ENCODE assay signal across 17 mouse cellular contexts in the genomic region with DNA sequence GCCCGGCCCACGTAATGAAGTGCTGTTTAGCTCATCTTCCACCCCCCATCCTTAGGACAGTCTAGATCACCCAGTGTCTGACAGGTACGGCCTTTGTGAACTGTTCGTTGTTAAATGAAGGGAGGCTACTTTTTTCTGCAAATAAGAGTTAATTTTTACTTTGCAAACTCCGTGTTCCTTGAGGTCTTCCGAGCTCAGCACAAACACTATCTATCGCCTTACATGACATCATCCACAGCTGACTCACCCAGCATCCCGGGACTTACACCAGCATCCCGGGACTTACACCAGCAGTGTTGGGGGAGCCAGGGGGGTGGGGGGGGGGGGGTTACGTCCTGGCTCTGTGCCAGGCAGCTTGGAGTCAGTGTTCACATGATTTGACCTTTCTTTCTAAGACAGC.
DNase-seq lines count a peak whose midpoint lies in the region; ATAC-seq and TF ChIP-seq lines count a peak whose summit lies in the region.
"Had no signal": no experiment of that assay in that cellular context is flagged by ENCODE, and none has a peak within 500 bp of the region (broad histone marks: within the 10 kb centered on the region; RNA-seq: fewer than 3 reads in every experiment).

No protein-coding gene starts in this region.

- WGBS in heart, embryonic 15.5 days = 39% methylated on average over 10 of the region's 10 CpGs
- WGBS in heart, adult 2 months = 40% methylated on average over 10 of the region's 10 CpGs
- WGBS in liver, postnatal 0 days (ENCODE audit: insufficient replicate concordance) = 66% methylated on average over 10 of the region's 10 CpGs
- 72% methylated on average over 10 of the region's 10 CpGs for WGBS in liver, embryonic 11.5 days
- WGBS in intestine, embryonic 16.5 days = 38% methylated on average over 10 of the region's 10 CpGs
- 49% methylated on average over 10 of the region's 10 CpGs for WGBS in cerebellum, adult 2 months

- H3K27me3 ChIP-seq in heart, embryonic 15.5 days = no peaks in the 10 kb centered on the region
- no peaks in the 10 kb centered on the region for H3K27me3 ChIP-seq in heart, adult 2 months (ENCODE audit: control insufficient read depth, insufficient read depth, low read length)
- H3K27me3 ChIP-seq in liver, postnatal 0 days (ENCODE audit: insufficient read depth, low read length) = no peaks in the 10 kb centered on the region
- no peaks in the 10 kb centered on the region for H3K27me3 ChIP-seq in liver, embryonic 11.5 days (replicated peaks; ENCODE audit: control insufficient read depth, insufficient read depth, low read length)
- no peaks in the 10 kb centered on the region for H3K27me3 ChIP-seq in intestine, embryonic 16.5 days (replicated peaks; ENCODE audit: control insufficient read depth, insufficient read depth, low read length)
- H3K27me3 ChIP-seq in cerebellum, adult 2 months (ENCODE audit: control insufficient read depth, insufficient read depth, low read length) = no peaks in the 10 kb centered on the region
- H3K27me3 ChIP-seq: CH12.LX; limb, embryonic 13.5 days had no signal

- no peak for TF ChIP-seq EP300 in heart, adult 2 months (IDR thresholded peaks at IDR 0.05; ENCODE audit: insufficient read depth, low read depth, low read length)
- TF ChIP-seq EP300 in liver, postnatal 0 days (IDR thresholded peaks at IDR 0.05; ENCODE audit: low read depth) = no peak

- H3K4me3 ChIP-seq in heart, embryonic 15.5 days = no peak overlapping the region
- H3K4me3 ChIP-seq in heart, adult 2 months = no peak overlapping the region
- H3K4me3 ChIP-seq in liver, postnatal 0 days (ENCODE audit: low read depth, low read length) = no peak overlapping the region
- H3K4me3 ChIP-seq in liver, embryonic 11.5 days (ENCODE audit: low read depth, low read length) = no peak overlapping the region
- no peak overlapping the region for H3K4me3 ChIP-seq in intestine, embryonic 16.5 days (ENCODE audit: low read length)
- no peak overlapping the region for H3K4me3 ChIP-seq in cerebellum, adult 2 months (replicated peaks; ENCODE audit: insufficient read depth, low read depth, low read length)
- H3K4me3 ChIP-seq: forebrain, embryonic 10.5 days; hindbrain, embryonic 10.5 days; limb, embryonic 13.5 days had no signal

- TF ChIP-seq POLR2A in heart, adult 2 months (IDR thresholded peaks at IDR 0.05; ENCODE audit: insufficient read depth, low read depth, low read length) = no peak
- TF ChIP-seq POLR2A in cerebellum, adult 2 months (IDR thresholded peaks at IDR 0.05; ENCODE audit: borderline replicate concordance, insufficient read depth, low read length) = no peak

- no peaks in the 10 kb centered on the region for H3K9me3 ChIP-seq in heart, embryonic 15.5 days (replicated peaks)
- H3K9me3 ChIP-seq in liver, postnatal 0 days (ENCODE audit: low read length) = no peaks in the 10 kb centered on the region
- H3K9me3 ChIP-seq in liver, embryonic 11.5 days (ENCODE audit: control insufficient read depth, low read length) = no peaks in the 10 kb centered on the region
- H3K9me3 ChIP-seq in intestine, embryonic 16.5 days (ENCODE audit: control insufficient read depth, low read length) = no peaks in the 10 kb centered on the region

- H3K4me1 ChIP-seq in heart, embryonic 15.5 days (replicated peaks) = peaks cover 54% of the 10 kb centered on the region
- peaks cover 18% of the 10 kb centered on the region for H3K4me1 ChIP-seq in heart, adult 2 months (ENCODE audit: control insufficient read depth, insufficient read depth, low read length)
- H3K4me1 ChIP-seq in liver, postnatal 0 days (ENCODE audit: insufficient read depth) = peaks cover 17% of the 10 kb centered on the region; the same call in 1 of the 2 replicates
- peaks cover 6% of the 10 kb centered on the region for H3K4me1 ChIP-seq in liver, embryonic 11.5 days (replicated peaks; ENCODE audit: control insufficient read depth, insufficient read depth, low read length)
- H3K4me1 ChIP-seq in intestine, embryonic 16.5 days (ENCODE audit: control insufficient read depth, insufficient read depth, low read length) = peaks cover 10% of the 10 kb centered on the region
- peaks cover 58% of the 10 kb centered on the region for H3K4me1 ChIP-seq in cerebellum, adult 2 months (ENCODE audit: control insufficient read depth, insufficient read depth, low read length)

- DNase-seq in heart, adult 2 months = no peak
- DNase-seq in liver, postnatal 0 days = no peak
- no peak for DNase-seq in liver, embryonic 11.5 days (ENCODE audit: low spot score)
- DNase-seq in yolk sac, embryonic 10.5 days (ENCODE audit: low spot score) = peak; percentile 75
- no peak for DNase-seq in cerebellum, adult 2 months
- DNase-seq: cerebellum, adult 9-10 months; gastrocnemius, postnatal 36 days; midbrain, embryonic 14.5 days; right cerebral cortex, postnatal 14 days had no signal

- H3K79me2 ChIP-seq in heart, adult 2 months (replicated peaks; ENCODE audit: control insufficient read depth, insufficient read depth, low read length) = peaks cover 5% of the 10 kb centered on the region

- TF ChIP-seq CTCF in heart, adult 2 months (IDR thresholded peaks at IDR 0.05) = no peak
- TF ChIP-seq CTCF in liver, postnatal 0 days (IDR thresholded peaks at IDR 0.05; ENCODE audit: low read depth) = no peak
- TF ChIP-seq CTCF in cerebellum, adult 2 months (IDR thresholded peaks at IDR 0.05; ENCODE audit: borderline replicate concordance, insufficient read depth, low read depth, low read length) = no peak

- H3K9ac ChIP-seq in heart, embryonic 15.5 days = no peak overlapping the region
- H3K9ac ChIP-seq in heart, adult 2 months (ENCODE audit: low read depth, low read length) = no peak overlapping the region
- H3K9ac ChIP-seq in liver, postnatal 0 days (replicated peaks) = no peak overlapping the region
- no peak overlapping the region for H3K9ac ChIP-seq in liver, embryonic 11.5 days (ENCODE audit: low read depth, low read length)
- no peak overlapping the region for H3K9ac ChIP-seq in intestine, embryonic 16.5 days (ENCODE audit: low read depth, low read length)
- H3K9ac ChIP-seq: limb, embryonic 13.5 days had no signal

- H3K27ac ChIP-seq in heart, embryonic 15.5 days = no peak overlapping the region
- H3K27ac ChIP-seq in heart, adult 2 months = no peak overlapping the region
- no peak overlapping the region for H3K27ac ChIP-seq in liver, postnatal 0 days (ENCODE audit: low read depth)
- H3K27ac ChIP-seq in liver, embryonic 11.5 days (ENCODE audit: low read depth, low read length) = no peak overlapping the region
- H3K27ac ChIP-seq in intestine, embryonic 16.5 days (ENCODE audit: low read length) = peak overlapping the region; percentile 9; the same call in 1 of the 2 replicates
- no peak overlapping the region; the same call in 1 of the 2 replicates for H3K27ac ChIP-seq in cerebellum, adult 2 months (ENCODE audit: insufficient read depth, low read length)
- H3K27ac ChIP-seq: forebrain, embryonic 10.5 days; hindbrain, embryonic 10.5 days; limb, embryonic 13.5 days had no signal

- H3K4me2 ChIP-seq in heart, embryonic 15.5 days = no peak overlapping the region
- H3K4me2 ChIP-seq in liver, postnatal 0 days (ENCODE audit: low read depth, low read length) = no peak overlapping the region
- no peak overlapping the region for H3K4me2 ChIP-seq in liver, embryonic 11.5 days
- H3K4me2 ChIP-seq in intestine, embryonic 16.5 days (ENCODE audit: low read depth, low read length) = no peak overlapping the region
- H3K4me2 ChIP-seq: limb, embryonic 13.5 days had no signal

- 0 out of 2 replicates have a peak, but pooled peaks have one; percentile 58 for ATAC-seq in heart, embryonic 15.5 days (replicated peaks; ENCODE audit: insufficient number of reproducible peaks, insufficient read depth, low FRiP score, low read depth)
- 0 out of 2 replicates have a peak, but pooled peaks have one; percentile 19 for ATAC-seq in liver, postnatal 0 days
- no peak; the same call in 1 of the 2 replicates for ATAC-seq in liver, embryonic 11.5 days (replicated peaks; ENCODE audit: low FRiP score)
- peak; percentile 41 for ATAC-seq in intestine, embryonic 16.5 days
- ATAC-seq: activated CD4-positive, CD25-positive, alpha-beta regulatory T cell, adult 4 months; inflammation-experienced regulatory T-cells, adult 6 months had no signal

- peaks cover 5% of the 10 kb centered on the region; the same call in 1 of the 2 replicates for H3K36me3 ChIP-seq in heart, embryonic 15.5 days
- peaks cover 5% of the 10 kb centered on the region for H3K36me3 ChIP-seq in heart, adult 2 months (ENCODE audit: control insufficient read depth, insufficient read depth, low read length)
- H3K36me3 ChIP-seq in liver, postnatal 0 days (replicated peaks; ENCODE audit: insufficient read depth, low read length) = no peaks in the 10 kb centered on the region
- no peaks in the 10 kb centered on the region for H3K36me3 ChIP-seq in liver, embryonic 11.5 days (ENCODE audit: control insufficient read depth, insufficient read depth, low read length)
- H3K36me3 ChIP-seq in intestine, embryonic 16.5 days (ENCODE audit: control insufficient read depth, insufficient read depth, low read length) = 0 out of 2 replicates have a peak, but pooled peaks cover 7% of the 10 kb centered on the region

- intact Hi-C loops in heart, adult 2 months (cut with DNase I) = no loop called here
